Mouse (Mus musculus) thymus, adult 18-20 months (tissue): ENCODE measurements around the gene Bap1.

ENCODE experiments used
- DNase-seq, 2 experiments: peaks; one replicate each; pipeline ENCODE4 v3.0.0; 2022; ENCODE audit warnings: mixed read lengths in 2 of 2

Gene Bap1

GRCm38 (mm10) chr14:31233996-31234591 is 17.2 kb upstream of the Bap1 start:
- peak in 1 of 2 experiments; percentile 23 for DNase-seq

- DNase-seq = no peak
Measured at GRCm38 (mm10) chr14:31237101-31237882, 14.0 kb upstream of the Bap1 start.

DNA sequence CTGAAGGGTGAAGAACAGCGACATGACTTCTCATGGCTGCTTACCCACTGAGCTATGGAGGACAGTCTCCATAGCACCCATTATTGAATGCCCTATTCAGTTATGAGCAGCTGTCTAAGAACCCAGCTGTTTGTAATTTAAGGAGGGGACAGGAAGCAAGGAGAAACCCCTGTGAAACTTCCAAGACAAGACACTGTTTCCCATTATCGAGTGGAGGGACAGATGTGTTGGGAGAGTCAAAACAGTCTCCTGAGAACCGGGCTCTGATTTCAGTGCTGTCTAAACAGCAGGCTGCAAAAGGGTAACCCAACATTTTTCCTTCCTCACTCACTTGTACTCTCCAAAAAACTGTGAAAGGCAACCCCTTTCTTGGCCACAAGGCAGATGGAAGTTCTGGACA is 10.7 kb upstream of the Bap1 start:
- no peak for DNase-seq

GRCm38 (mm10) chr14:31244777-31245176 is 6.5 kb upstream of the Bap1 start:
- DNase-seq = no peak

DNA sequence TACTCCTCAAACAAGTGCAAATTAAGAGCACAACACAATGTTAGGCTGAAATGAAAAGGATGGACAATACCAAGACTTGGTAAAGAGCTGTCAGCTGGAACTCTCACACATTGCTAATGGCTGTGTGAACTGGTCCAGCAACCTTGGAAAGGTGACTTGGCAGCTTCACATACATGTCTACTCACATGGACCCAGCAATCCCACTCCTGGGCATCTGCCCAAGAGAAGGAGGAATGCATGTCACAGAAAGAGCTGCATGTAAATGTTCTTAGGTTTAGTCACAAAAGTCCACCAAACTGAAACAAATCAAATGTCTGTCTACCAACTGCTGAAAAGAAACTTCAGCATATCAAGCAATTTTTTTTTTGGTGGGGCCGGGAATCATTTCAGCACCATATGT is 5.3 kb upstream of the Bap1 start:
- no peak for DNase-seq

DNA sequence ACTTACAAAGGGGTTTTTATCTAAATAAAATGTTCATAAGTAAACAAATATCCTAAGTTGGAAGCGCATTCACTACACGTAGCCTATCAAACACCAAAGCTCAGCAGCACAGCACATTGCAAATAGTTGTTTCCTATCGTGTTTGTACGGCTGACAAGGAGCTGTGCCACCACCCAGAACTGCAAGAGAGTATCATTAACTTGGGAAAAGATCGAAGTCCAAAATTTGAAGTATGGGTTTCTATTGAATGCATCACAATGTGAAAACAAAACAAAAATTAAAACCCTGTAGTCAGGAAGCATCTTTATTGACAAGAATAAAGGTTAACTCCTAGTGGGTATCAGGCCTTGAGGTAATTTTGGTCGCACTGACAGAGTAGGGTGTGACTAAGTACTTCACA is 2.9 kb upstream of the Bap1 start:
- DNase-seq = no peak

- no peak for DNase-seq
Measured at GRCm38 (mm10) chr14:31250222-31251083, 797 bp upstream of the Bap1 start.

GRCm38 (mm10) chr14:31251626-31252025 is 376 bp downstream of the Bap1 start:
- no peak for DNase-seq

DNA sequence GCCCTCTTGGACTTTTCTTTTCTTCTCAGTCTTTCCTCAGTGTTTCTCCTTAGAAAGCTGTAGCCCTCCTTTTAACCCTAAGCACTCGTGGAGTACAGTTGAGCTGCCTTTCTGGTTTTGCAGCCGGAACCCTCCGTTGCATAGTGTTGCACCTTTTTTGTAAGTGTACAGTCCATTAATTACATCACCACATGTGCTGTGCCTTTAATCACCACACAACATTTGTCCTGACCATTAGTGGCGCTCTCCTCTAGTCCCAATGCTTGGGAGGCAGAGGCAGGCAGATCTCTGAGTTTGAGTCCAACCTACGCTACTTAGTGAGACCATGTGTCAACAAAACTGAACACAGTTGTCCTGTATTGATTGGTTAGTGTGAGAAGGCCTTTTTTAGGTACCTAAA is 841 bp downstream of the Bap1 start:
- no peak for DNase-seq

GRCm38 (mm10) chr14:31258476-31259050 is 7.3 kb downstream of the Bap1 start:
- DNase-seq = no peak

GRCm38 (mm10) chr14:31260374-31260773 is 9.1 kb downstream of the Bap1 start:
- no peak for DNase-seq

DNA sequence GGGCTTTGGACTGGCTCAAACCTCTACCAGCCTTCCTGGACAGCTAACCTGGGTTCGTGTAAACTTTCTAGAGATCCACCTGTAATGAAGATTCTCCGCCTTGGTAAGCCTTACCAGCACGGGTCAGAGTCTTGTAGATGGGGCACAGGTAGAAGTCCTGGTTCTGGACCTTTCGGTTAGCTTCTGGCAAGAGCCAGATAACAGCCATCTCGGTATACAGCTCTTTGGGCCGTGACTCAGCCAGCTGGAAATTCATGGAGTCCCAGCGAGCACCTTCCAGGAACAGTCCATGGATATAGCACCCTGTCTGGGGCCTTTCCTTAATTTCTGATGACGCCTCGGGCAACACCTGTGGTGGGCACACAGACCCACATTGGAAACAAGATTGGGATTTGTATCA is 9.7 kb downstream of the Bap1 start:
- DNase-seq = no peak

DNA sequence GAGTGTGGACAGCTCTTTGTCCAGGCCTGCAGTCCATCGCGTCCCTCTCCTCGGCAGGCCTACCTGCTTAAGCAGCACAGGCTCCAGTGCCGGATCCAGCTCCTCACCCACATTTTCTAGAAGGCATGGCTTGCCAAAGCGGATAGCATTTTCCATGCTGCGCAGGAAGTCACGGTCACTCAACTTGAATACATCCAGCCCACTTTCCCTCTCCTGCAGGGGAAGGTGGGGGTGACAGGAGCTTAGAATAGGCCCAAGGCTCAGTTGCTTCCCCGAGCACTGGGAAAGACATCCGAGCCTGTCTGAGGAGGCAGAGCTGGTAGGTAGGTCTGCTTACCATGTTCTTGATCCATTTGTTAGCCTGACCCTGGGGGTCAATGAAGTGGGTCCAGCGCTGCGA is 16.4 kb downstream of the Bap1 start:
- no peak for DNase-seq

GRCm38 (mm10) chr14:31268301-31269001 is 17.2 kb downstream of the Bap1 start:
- no peak for DNase-seq

GRCm38 (mm10) chr14:31269456-31270100 is 18.3 kb downstream of the Bap1 start:
- DNase-seq = no peak

DNA sequence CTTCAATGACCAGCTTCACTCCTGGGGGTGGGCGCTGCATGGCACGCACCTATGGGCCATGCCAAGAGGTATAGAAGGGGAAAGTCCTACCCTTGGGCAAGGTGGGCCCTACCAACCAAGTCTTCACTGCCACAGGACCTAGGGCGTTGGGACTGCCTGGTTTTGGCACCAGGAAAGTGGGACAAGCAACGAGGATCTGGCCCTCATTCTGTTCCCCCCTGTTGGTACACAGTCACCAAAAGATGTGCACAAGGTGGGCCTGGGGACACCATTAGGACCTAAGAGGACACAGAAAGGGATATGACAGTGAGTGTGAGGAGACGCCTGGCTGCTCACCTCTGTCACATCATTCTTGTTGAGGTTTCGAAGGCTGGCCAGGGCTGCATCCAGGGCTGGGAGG is 19.9 kb downstream of the Bap1 start:
- DNase-seq = no peak

DNA sequence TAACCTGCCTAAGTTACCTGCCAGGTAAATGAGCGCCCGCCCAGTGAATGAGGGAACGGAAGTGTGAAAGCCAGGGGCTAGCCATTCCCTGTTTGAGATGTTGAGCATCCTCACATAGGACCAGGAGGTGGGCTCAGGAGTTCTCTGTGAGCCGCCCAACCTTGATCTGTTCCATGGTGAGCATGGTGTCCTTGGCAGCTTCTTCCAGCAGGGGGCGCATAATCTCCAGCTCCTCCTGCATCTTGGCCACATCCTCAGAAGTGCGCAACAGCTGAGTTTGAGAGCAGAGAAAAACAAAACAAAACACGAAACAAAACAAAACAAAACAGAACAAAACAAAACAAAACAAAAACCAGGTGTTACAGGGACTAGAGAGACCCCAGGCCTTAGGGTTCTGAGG is 20.9 kb downstream of the Bap1 start:
- DNase-seq = peak; percentile 25 to 31

GRCm38 (mm10) chr14:31285728-31286127 is 34.5 kb downstream of the Bap1 start:
- DNase-seq = no peak
